Mouse (Mus musculus): ENCODE data around the gene Umod. TPM values are rescaled to one million over a fixed set of nuclear protein-coding genes. Genes with fewer than 3 reads are reported as not detected.

Umod gene
- 0.63 TPM for polyA plus RNA-seq (2014; fragmentation: Illumina TruSeq; extraction: RNeasy Lipid Tissue Mini Kit (QIAGEN cat#74804); ENCODE audit: low read depth, low replicate concordance)

GRCm38 (mm10) chr7:119479256-119479655 lies at the start of gene Umod:
Gene Umod (minus strand): TSS chr7:119479282.

GRCm38 (mm10) chr7:119523389-119523788 lies 44.3 kb upstream of the Umod start, which contains the start of gene Pdilt:
Gene Pdilt (minus strand): TSS chr7:119523489.

GRCm38 (mm10) chr7:119519163-119519562 lies 40.1 kb upstream of the Umod start, which contains the start of gene Acsm5:
Gene Acsm5 (plus strand): TSS chr7:119519463.

GRCm38 (mm10) chr7:119459185-119459584 lies 19.9 kb downstream of the Umod start, which contains the start of gene Gp2:
Gene Gp2 (minus strand): TSS chr7:119459285.

Other genes with a start within 250 kb of the Umod start
- not detected for gene Gp2, start 20.0 kb downstream of the Umod start, polyA plus RNA-seq (2014; fragmentation: Illumina TruSeq; extraction: RNeasy Lipid Tissue Mini Kit (QIAGEN cat#74804); ENCODE audit: low read depth, low replicate concordance)
- 6.4 TPM for gene Acsm5, start 40.2 kb upstream of the Umod start, polyA plus RNA-seq (2014; fragmentation: Illumina TruSeq; extraction: RNeasy Lipid Tissue Mini Kit (QIAGEN cat#74804); ENCODE audit: low read depth, low replicate concordance)
- 2.5 TPM for gene Pdilt, start 44.2 kb upstream of the Umod start, polyA plus RNA-seq (2014; fragmentation: Illumina TruSeq; extraction: RNeasy Lipid Tissue Mini Kit (QIAGEN cat#74804); ENCODE audit: low read depth, low replicate concordance)
- gene Acsm2, start 75.1 kb upstream of the Umod start, polyA plus RNA-seq (2014; fragmentation: Illumina TruSeq; extraction: RNeasy Lipid Tissue Mini Kit (QIAGEN cat#74804); ENCODE audit: low read depth, low replicate concordance): not detected
- gene Acsm1, start 127.7 kb upstream of the Umod start, polyA plus RNA-seq (2014; fragmentation: Illumina TruSeq; extraction: RNeasy Lipid Tissue Mini Kit (QIAGEN cat#74804); ENCODE audit: low read depth, low replicate concordance): not detected
- gene Acsm4, start 210.7 kb upstream of the Umod start, polyA plus RNA-seq (2014; fragmentation: Illumina TruSeq; extraction: RNeasy Lipid Tissue Mini Kit (QIAGEN cat#74804); ENCODE audit: low read depth, low replicate concordance): not detected
- gene Thumpd1, start 241.5 kb upstream of the Umod start, polyA plus RNA-seq (2014; fragmentation: Illumina TruSeq; extraction: RNeasy Lipid Tissue Mini Kit (QIAGEN cat#74804); ENCODE audit: low read depth, low replicate concordance): 37.5 TPM